Mouse (Mus musculus): ENCODE data around the gene Pabpc1l. TPM values are rescaled to one million over a fixed set of nuclear protein-coding genes. Genes with fewer than 3 reads are reported as not detected.
"Not testable (repeated sequence)": the region's sequence is repeated elsewhere in the genome, so short reads cannot be mapped to it uniquely, and the experiment has no call there.

Pabpc1l gene
- polyA plus RNA-seq, 1 experiment, result 0.50 TPM

- H3K4me3 ChIP-seq (replicated peaks; ENCODE audit: extremely low read depth, low read depth, low read length), result no peak overlapping the region
- 87% methylated on average over 8 of the region's 8 CpGs for WGBS
- TF ChIP-seq CTCF (IDR thresholded peaks at IDR 0.05; ENCODE audit: insufficient read depth, low read length), result no peak
- TF ChIP-seq POLR2A (IDR thresholded peaks at IDR 0.05; ENCODE audit: borderline replicate concordance, extremely low read depth, low read depth, low read length), result no peak
Measured at GRCm38 (mm10) chr2:164059634-164060235, 34.5 kb downstream of the Pabpc1l start.

GRCm38 (mm10) chr2:164070142-164070764 lies 45.0 kb downstream of the Pabpc1l start, which contains the start of gene Stk4:
Gene Stk4, plus strand, starts transcription at chr2:164070322.
- under 1% methylated on average over 45 of the region's 45 CpGs for WGBS
- peaks cover 6% of the 10 kb centered on the region for H3K4me1 ChIP-seq (ENCODE audit: control insufficient read depth, insufficient read depth, low read length)

More at GRCm38 (mm10) chr2:164059634-164060235, 34.5 kb downstream of the Pabpc1l start:
- no peaks in the 10 kb centered on the region for H3K4me1 ChIP-seq (ENCODE audit: control insufficient read depth, insufficient read depth, low read length)
- DNase-seq, result no peak

GRCm38 (mm10) chr2:164070765-164071436 lies 45.7 kb downstream of the Pabpc1l start, which contains the start of gene Tomm34:
Gene Tomm34, minus strand, starts transcription at chr2:164071169.
- peaks cover 6% of the 10 kb centered on the region for H3K4me1 ChIP-seq (ENCODE audit: control insufficient read depth, insufficient read depth, low read length)
- TF ChIP-seq CTCF (IDR thresholded peaks at IDR 0.05; ENCODE audit: insufficient read depth, low read length) (no peak), POLR2A (IDR thresholded peaks at IDR 0.05; ENCODE audit: borderline replicate concordance, extremely low read depth, low read depth, low read length) (peak; percentile 99)
- DNase-seq, result peak; percentile 97
- H3K4me3 ChIP-seq (replicated peaks; ENCODE audit: extremely low read depth, low read depth, low read length), result peak within 1 kb of the TSS; percentile 79
- under 1% methylated on average over 55 of the region's 55 CpGs for WGBS

More at GRCm38 (mm10) chr2:164070142-164070764, 45.0 kb downstream of the Pabpc1l start, which contains the start of gene Stk4:
- TF ChIP-seq CTCF (IDR thresholded peaks at IDR 0.05; ENCODE audit: insufficient read depth, low read length) (no peak), POLR2A (IDR thresholded peaks at IDR 0.05; ENCODE audit: borderline replicate concordance, extremely low read depth, low read depth, low read length) (no peak)
- DNase-seq, result no peak
- peak within 1 kb of the TSS; percentile 79 for H3K4me3 ChIP-seq (replicated peaks; ENCODE audit: extremely low read depth, low read depth, low read length)

GRCm38 (mm10) chr2:164071437-164071820 lies 46.2 kb downstream of the Pabpc1l start:
- not testable (repeated sequence) for DNase-seq; H3K4me1 ChIP-seq (ENCODE audit: control insufficient read depth, insufficient read depth, low read length); H3K4me3 ChIP-seq (replicated peaks; ENCODE audit: extremely low read depth, low read depth, low read length)
- WGBS, result 74% methylated on average over 11 of the region's 11 CpGs

- H3K4me3 ChIP-seq (replicated peaks; ENCODE audit: extremely low read depth, low read depth, low read length), result no peak overlapping the region
- DNase-seq, result no peak
- TF ChIP-seq CTCF (IDR thresholded peaks at IDR 0.05; ENCODE audit: insufficient read depth, low read length), result no peak
- 96% methylated on average over 2 of the region's 2 CpGs for WGBS
- H3K4me1 ChIP-seq (ENCODE audit: control insufficient read depth, insufficient read depth, low read length), result peaks cover 9% of the 10 kb centered on the region
Measured at GRCm38 (mm10) chr2:164072109-164072508, 46.9 kb downstream of the Pabpc1l start.

GRCm38 (mm10) chr2:164073120-164073519 lies 47.9 kb downstream of the Pabpc1l start:
- Histone ChIP-seq H3K4me3 (replicated peaks; ENCODE audit: extremely low read depth, low read depth, low read length) (no peak overlapping the region), H3K4me1 (ENCODE audit: control insufficient read depth, insufficient read depth, low read length) (peaks cover 10% of the 10 kb centered on the region)
- WGBS, result 87% methylated on average over 7 of the region's 7 CpGs
- DNase-seq, result no peak
- no peak for TF ChIP-seq CTCF (IDR thresholded peaks at IDR 0.05; ENCODE audit: insufficient read depth, low read length)
- no peak for TF ChIP-seq POLR2A (IDR thresholded peaks at IDR 0.05; ENCODE audit: borderline replicate concordance, extremely low read depth, low read depth, low read length)

- Histone ChIP-seq H3K4me1 (ENCODE audit: control insufficient read depth, insufficient read depth, low read length) (peaks cover 8% of the 10 kb centered on the region), H3K4me3 (replicated peaks; ENCODE audit: extremely low read depth, low read depth, low read length) (peak overlapping the region; percentile 98)
- TF ChIP-seq POLR2A (IDR thresholded peaks at IDR 0.05; ENCODE audit: borderline replicate concordance, extremely low read depth, low read depth, low read length) (peak; percentile 98), CTCF (IDR thresholded peaks at IDR 0.05; ENCODE audit: insufficient read depth, low read length) (peak; percentile 69)
- WGBS, result under 1% methylated on average over 47 of the region's 48 CpGs
- DNase-seq, result peak; percentile 98
Measured at GRCm38 (mm10) chr2:164073918-164074578, 48.8 kb downstream of the Pabpc1l start.

GRCm38 (mm10) chr2:164075088-164075487 lies 49.8 kb downstream of the Pabpc1l start:
- WGBS, result 10% methylated on average over 5 of the region's 5 CpGs
- DNase-seq, result no peak
- TF ChIP-seq POLR2A (IDR thresholded peaks at IDR 0.05; ENCODE audit: borderline replicate concordance, extremely low read depth, low read depth, low read length), result no peak
- Histone ChIP-seq H3K4me3 (replicated peaks; ENCODE audit: extremely low read depth, low read depth, low read length) (peak overlapping the region; percentile 98), H3K4me1 (ENCODE audit: control insufficient read depth, insufficient read depth, low read length) (peaks cover 4% of the 10 kb centered on the region; the same call in 1 of the 2 replicates)

- no peak for TF ChIP-seq CTCF (IDR thresholded peaks at IDR 0.05; ENCODE audit: insufficient read depth, low read length)
- no peak for TF ChIP-seq POLR2A (IDR thresholded peaks at IDR 0.05; ENCODE audit: borderline replicate concordance, extremely low read depth, low read depth, low read length)
- no peak overlapping the region for H3K4me3 ChIP-seq (replicated peaks; ENCODE audit: extremely low read depth, low read depth, low read length)
- H3K4me1 ChIP-seq (ENCODE audit: control insufficient read depth, insufficient read depth, low read length), result peaks cover 6% of the 10 kb centered on the region; the same call in 1 of the 2 replicates
- no peak for DNase-seq
- 50% methylated on average over 8 of the region's 8 CpGs for WGBS
Measured at GRCm38 (mm10) chr2:164076874-164077425, 51.7 kb downstream of the Pabpc1l start.

Measured in lung, adult 2 months (tissue).